Mouse (Mus musculus): ENCODE measurements around the gene Gm37240.

The Gm37240 gene

GRCm38 (mm10) chr3:85606912-85607311, 280.4 kb downstream of the Gm37240 start:
- no peaks in the 10 kb centered on the region for H3K27me3 ChIP-seq (ENCODE audit: control insufficient read depth, insufficient read depth, low read length, poor library complexity, severe bottlenecking)
- DNase-seq (ENCODE audit: low read depth, low spot score): no peak

GRCm38 (mm10) chr3:85603811-85604210, 283.5 kb downstream of the Gm37240 start:
- no peaks in the 10 kb centered on the region; the same call in 1 of the 2 replicates for H3K27me3 ChIP-seq (ENCODE audit: control insufficient read depth, insufficient read depth, low read length, poor library complexity, severe bottlenecking)
- H3K36me3 ChIP-seq (ENCODE audit: control insufficient read depth, insufficient read depth, low read length, poor library complexity, severe bottlenecking): no peaks in the 10 kb centered on the region
- DNase-seq (ENCODE audit: low read depth, low spot score): no peak

More at GRCm38 (mm10) chr3:85606912-85607311, 280.4 kb downstream of the Gm37240 start:
- peaks cover 2% of the 10 kb centered on the region; the same call in 1 of the 2 replicates for H3K36me3 ChIP-seq (ENCODE audit: control insufficient read depth, insufficient read depth, low read length, poor library complexity, severe bottlenecking)

GRCm38 (mm10) chr3:85601841-85602305, 285.4 kb downstream of the Gm37240 start:
- no peak for DNase-seq (ENCODE audit: low read depth, low spot score)
- no peaks in the 10 kb centered on the region for H3K36me3 ChIP-seq (ENCODE audit: control insufficient read depth, insufficient read depth, low read length, poor library complexity, severe bottlenecking)
- no peaks in the 10 kb centered on the region; the same call in 1 of the 2 replicates for H3K27me3 ChIP-seq (ENCODE audit: control insufficient read depth, insufficient read depth, low read length, poor library complexity, severe bottlenecking)

- Histone ChIP-seq H3K27me3 (ENCODE audit: control insufficient read depth, insufficient read depth, low read length, poor library complexity, severe bottlenecking) (no peaks in the 10 kb centered on the region; the same call in 1 of the 2 replicates), H3K36me3 (ENCODE audit: control insufficient read depth, insufficient read depth, low read length, poor library complexity, severe bottlenecking) (no peaks in the 10 kb centered on the region)
- no peak for DNase-seq (ENCODE audit: low read depth, low spot score)
These were observed 287.8 kb downstream of the Gm37240 start for GRCm38 (mm10) chr3:85599526-85599925.

- DNase-seq (ENCODE audit: low read depth, low spot score): no peak
- Histone ChIP-seq H3K36me3 (ENCODE audit: control insufficient read depth, insufficient read depth, low read length, poor library complexity, severe bottlenecking) (no peaks in the 10 kb centered on the region), H3K27me3 (ENCODE audit: control insufficient read depth, insufficient read depth, low read length, poor library complexity, severe bottlenecking) (no peaks in the 10 kb centered on the region)
These were observed 292.9 kb downstream of the Gm37240 start for GRCm38 (mm10) chr3:85594452-85594851.

- no peak for DNase-seq (ENCODE audit: low read depth, low spot score)
- Histone ChIP-seq H3K36me3 (ENCODE audit: control insufficient read depth, insufficient read depth, low read length, poor library complexity, severe bottlenecking) (no peaks in the 10 kb centered on the region), H3K27me3 (ENCODE audit: control insufficient read depth, insufficient read depth, low read length, poor library complexity, severe bottlenecking) (no peaks in the 10 kb centered on the region)
These were observed 294.6 kb downstream of the Gm37240 start for GRCm38 (mm10) chr3:85592640-85593252.

GRCm38 (mm10) chr3:85592067-85592466, 295.3 kb downstream of the Gm37240 start:
- Histone ChIP-seq H3K36me3 (ENCODE audit: control insufficient read depth, insufficient read depth, low read length, poor library complexity, severe bottlenecking) (no peaks in the 10 kb centered on the region), H3K27me3 (ENCODE audit: control insufficient read depth, insufficient read depth, low read length, poor library complexity, severe bottlenecking) (no peaks in the 10 kb centered on the region)
- no peak for DNase-seq (ENCODE audit: low read depth, low spot score)

- Histone ChIP-seq H3K27me3 (ENCODE audit: control insufficient read depth, insufficient read depth, low read length, poor library complexity, severe bottlenecking) (no peaks in the 10 kb centered on the region), H3K36me3 (ENCODE audit: control insufficient read depth, insufficient read depth, low read length, poor library complexity, severe bottlenecking) (no peaks in the 10 kb centered on the region)
- DNase-seq (ENCODE audit: low read depth, low spot score): no peak
These were observed 297.1 kb downstream of the Gm37240 start for GRCm38 (mm10) chr3:85590090-85590754.

GRCm38 (mm10) chr3:85588701-85589100, 298.6 kb downstream of the Gm37240 start:
- Histone ChIP-seq H3K27me3 (ENCODE audit: control insufficient read depth, insufficient read depth, low read length, poor library complexity, severe bottlenecking) (no peaks in the 10 kb centered on the region), H3K36me3 (ENCODE audit: control insufficient read depth, insufficient read depth, low read length, poor library complexity, severe bottlenecking) (no peaks in the 10 kb centered on the region)
- no peak for DNase-seq (ENCODE audit: low read depth, low spot score)

GRCm38 (mm10) chr3:85584966-85585365, 302.4 kb downstream of the Gm37240 start:
- Histone ChIP-seq H3K27me3 (ENCODE audit: control insufficient read depth, insufficient read depth, low read length, poor library complexity, severe bottlenecking) (no peaks in the 10 kb centered on the region), H3K36me3 (ENCODE audit: control insufficient read depth, insufficient read depth, low read length, poor library complexity, severe bottlenecking) (0 out of 2 replicates have a peak, but pooled peaks cover 3% of the 10 kb centered on the region)
- no peak for DNase-seq (ENCODE audit: low read depth, low spot score)

- H3K27me3 ChIP-seq (ENCODE audit: control insufficient read depth, insufficient read depth, low read length, poor library complexity, severe bottlenecking): no peaks in the 10 kb centered on the region
- no peak for DNase-seq (ENCODE audit: low read depth, low spot score)
These were observed 304.1 kb downstream of the Gm37240 start for GRCm38 (mm10) chr3:85583194-85583593.

GRCm38 (mm10) chr3:85582726-85583125, 304.6 kb downstream of the Gm37240 start:
- no peaks in the 10 kb centered on the region for H3K27me3 ChIP-seq (ENCODE audit: control insufficient read depth, insufficient read depth, low read length, poor library complexity, severe bottlenecking)
- peaks cover 3% of the 10 kb centered on the region; the same call in 1 of the 2 replicates for H3K36me3 ChIP-seq (ENCODE audit: control insufficient read depth, insufficient read depth, low read length, poor library complexity, severe bottlenecking)
- DNase-seq (ENCODE audit: low read depth, low spot score): no peak

More at GRCm38 (mm10) chr3:85583194-85583593, 304.1 kb downstream of the Gm37240 start:
- H3K36me3 ChIP-seq (ENCODE audit: control insufficient read depth, insufficient read depth, low read length, poor library complexity, severe bottlenecking): 0 out of 2 replicates have a peak, but pooled peaks cover 3% of the 10 kb centered on the region

- Histone ChIP-seq H3K36me3 (ENCODE audit: control insufficient read depth, insufficient read depth, low read length, poor library complexity, severe bottlenecking) (peaks cover 3% of the 10 kb centered on the region; the same call in 1 of the 2 replicates), H3K27me3 (ENCODE audit: control insufficient read depth, insufficient read depth, low read length, poor library complexity, severe bottlenecking) (no peaks in the 10 kb centered on the region)
- DNase-seq (ENCODE audit: low read depth, low spot score): peak; percentile 99
These were observed 313.2 kb downstream of the Gm37240 start, which contains the start of gene Gatb for GRCm38 (mm10) chr3:85573864-85574830. Gatb (plus strand) TSS chr3:85574119.

- DNase-seq (ENCODE audit: low read depth, low spot score): no peak
- H3K36me3 ChIP-seq (ENCODE audit: control insufficient read depth, insufficient read depth, low read length, poor library complexity, severe bottlenecking): peaks cover 3% of the 10 kb centered on the region; the same call in 1 of the 2 replicates
- no peaks in the 10 kb centered on the region for H3K27me3 ChIP-seq (ENCODE audit: control insufficient read depth, insufficient read depth, low read length, poor library complexity, severe bottlenecking)
These were observed 314.0 kb downstream of the Gm37240 start for GRCm38 (mm10) chr3:85573216-85573863.
